Mouse (Mus musculus) brain, embryonic 14.5 days (tissue): ENCODE data around the gene Mrpl21. TPM values are rescaled to one million over a fixed set of nuclear protein-coding genes. Genes with fewer than 3 reads are reported as not detected.

Experiments used
- DNase-seq: peaks from one replicate; pipeline ENCODE4 v3.0.0-alpha.2; 2011; ENCODE audit warnings: low read depth
- CTCF ChIP-seq: fragments of 200-500 bp; IDR thresholded peaks from 2 replicates; pipeline ENCODE4 v1.5.1; 2012; ENCODE audit warnings: inconsistent platforms, mild to moderate bottlenecking, moderate library complexity, borderline replicate concordance; ENCODE audit not compliant: insufficient read depth, insufficient read length; ENCODE audit errors: extremely low read depth
- POLR2A ChIP-seq: fragments of 200-500 bp; IDR thresholded peaks from 2 replicates; pipeline ENCODE4 v1.6.1; 2012; ENCODE audit warnings: mild to moderate bottlenecking, inconsistent platforms, borderline replicate concordance; ENCODE audit not compliant: poor library complexity, insufficient read depth, insufficient read length, severe bottlenecking; ENCODE audit errors: extremely low read depth
- polyA plus RNA-seq: library from polyadenylated mRNA; depleted of rRNA; stranded (reverse); fragments of >200 nt; gene quantifications from 2 replicates; pipeline ENCODE4 v1.2.3, GENCODE M21; 2012; rRNA removed

The Mrpl21 gene
- polyA plus RNA-seq, result 56.2 and 67.8 TPM in 2 replicates

GRCm38 (mm10) chr19:3282572-3283467 lies at the start of gene Mrpl21, which contains the start of gene Ighmbp2:
Gene Mrpl21 (plus strand): TSS chr19:3282901.
Gene Ighmbp2 (minus strand): TSS chr19:3283017.
- DNase-seq, result peak; percentile 97
- no peak for TF ChIP-seq CTCF
- TF ChIP-seq POLR2A, result peak; percentile 70; the same call in 1 of the 2 replicates

- no peak for DNase-seq
- TF ChIP-seq CTCF (no peak), POLR2A (no peak)
Observed at GRCm38 (mm10) chr19:3260016-3260415, 22.7 kb upstream of the Mrpl21 start.

DNA sequence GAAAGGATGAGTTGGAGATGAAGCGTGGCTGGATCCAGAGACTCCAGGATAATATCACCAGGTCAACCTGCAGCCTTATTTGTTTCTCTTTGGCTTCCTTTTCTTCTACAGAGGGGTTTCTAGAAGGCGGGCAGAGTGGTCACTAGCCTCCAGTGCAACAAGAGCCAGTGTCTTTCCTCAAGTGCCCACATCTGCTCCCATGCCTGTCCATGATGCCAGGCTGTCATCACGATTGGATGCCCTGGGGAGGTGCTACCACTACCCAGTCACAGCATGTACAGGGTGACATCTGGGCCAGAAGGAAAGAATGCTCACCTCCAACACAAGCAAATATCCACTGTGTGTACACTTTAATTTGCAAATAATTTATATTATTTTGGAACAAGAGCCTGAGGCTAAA lies 22.1 kb upstream of the Mrpl21 start:
- TF ChIP-seq POLR2A (no peak), CTCF (no peak)
- DNase-seq, result no peak

DNA sequence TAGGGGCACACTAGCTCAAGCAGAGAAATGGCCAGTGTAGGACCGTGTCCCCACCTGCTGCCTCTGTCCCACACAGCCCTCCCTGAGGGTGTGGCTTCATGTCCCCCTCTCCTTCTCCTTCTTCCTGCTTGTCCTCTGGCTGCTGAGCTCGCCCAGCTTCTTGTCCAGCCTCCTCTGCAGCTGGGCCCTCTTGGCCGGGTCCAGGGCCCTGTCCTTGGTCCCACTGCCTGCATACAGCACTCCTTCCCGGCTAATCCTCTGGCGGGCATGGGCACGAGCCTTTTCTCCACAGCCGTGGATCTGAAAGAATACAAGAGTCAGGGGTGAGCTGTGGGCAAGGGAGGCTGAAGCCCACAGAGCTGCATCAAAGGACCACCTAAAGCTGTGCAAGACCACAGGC lies 21.4 kb upstream of the Mrpl21 start:
- TF ChIP-seq CTCF, result no peak
- no peak for TF ChIP-seq POLR2A
- DNase-seq, result no peak

DNA sequence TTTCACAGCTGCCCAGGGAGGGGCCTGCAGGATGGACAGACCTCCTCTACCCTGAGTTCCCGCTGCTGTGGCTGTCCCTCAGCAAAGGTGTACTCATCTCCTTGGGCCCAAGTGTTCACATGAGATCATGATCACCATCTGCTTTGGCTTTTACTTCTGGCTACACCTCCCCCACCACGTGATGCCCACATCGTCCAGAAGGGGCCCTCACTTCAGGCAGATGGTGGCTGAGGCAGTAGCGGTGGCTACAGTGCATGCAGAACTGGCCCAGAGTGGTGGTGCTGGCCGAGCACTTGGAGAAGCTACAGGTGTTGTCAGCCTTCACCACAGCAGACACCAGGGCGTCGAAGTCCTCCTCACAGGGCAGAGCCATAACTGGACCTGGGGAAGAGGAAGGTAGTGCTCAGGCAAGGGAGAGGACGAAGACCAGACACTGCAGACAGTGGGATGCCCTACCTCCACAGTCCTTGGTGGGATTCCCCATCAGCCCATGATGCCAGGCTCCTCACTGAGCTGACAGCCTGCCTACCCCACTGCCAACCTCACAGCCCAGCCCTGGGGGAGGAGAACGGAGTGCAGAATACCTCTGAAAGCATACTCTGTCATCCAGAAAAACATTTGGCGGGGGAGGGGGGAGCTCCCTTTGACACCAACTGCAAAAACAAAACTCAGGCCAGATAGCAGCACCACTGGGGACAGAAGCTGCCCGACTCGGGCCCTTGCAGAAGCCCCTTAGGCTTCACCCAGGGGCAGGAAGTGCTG lies 20.8 kb upstream of the Mrpl21 start:
- DNase-seq, result no peak
- TF ChIP-seq CTCF (no peak), POLR2A (no peak)

DNA sequence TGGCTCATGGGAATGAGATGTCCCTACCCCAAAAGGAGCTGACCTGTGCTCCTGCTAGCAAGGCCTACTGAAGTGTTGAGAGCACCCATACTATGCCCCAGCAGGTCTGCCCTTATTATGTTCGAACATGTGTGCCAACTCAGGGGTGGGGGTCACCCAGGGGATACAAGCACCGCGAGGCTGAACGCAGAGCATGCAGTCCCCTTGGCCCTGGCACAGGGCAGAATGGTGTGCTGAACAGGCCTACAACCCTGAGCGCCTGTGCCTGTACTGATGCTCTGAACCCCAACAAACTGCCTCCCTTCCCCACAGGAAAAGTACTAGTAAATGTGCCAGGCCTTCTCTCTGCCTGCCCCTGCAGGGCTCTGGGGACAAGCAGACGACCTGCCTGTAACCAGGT lies 18.4 kb upstream of the Mrpl21 start:
- TF ChIP-seq CTCF (no peak), POLR2A (no peak)
- DNase-seq, result no peak

DNA sequence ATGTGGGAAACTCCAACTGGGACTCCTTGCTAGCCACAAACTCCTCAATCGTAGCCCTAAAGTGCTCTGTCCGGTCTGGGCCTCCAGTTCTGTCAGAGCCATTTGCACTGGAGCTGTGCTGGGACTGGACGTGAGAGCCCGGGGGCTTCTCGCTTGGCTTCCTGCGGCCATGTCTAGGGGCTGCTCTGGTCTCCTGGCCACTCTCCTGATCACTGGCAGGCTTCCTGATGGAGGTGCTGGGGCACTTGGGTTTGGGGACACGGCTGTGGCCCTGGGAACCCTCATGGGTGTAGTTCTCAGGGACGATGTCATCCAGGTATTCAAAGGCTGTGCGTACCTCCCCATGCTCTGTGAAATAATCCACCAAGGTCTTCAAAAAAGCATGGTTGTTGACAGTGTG lies 17.5 kb upstream of the Mrpl21 start:
- DNase-seq, result no peak
- TF ChIP-seq CTCF (no peak), POLR2A (no peak)

DNA sequence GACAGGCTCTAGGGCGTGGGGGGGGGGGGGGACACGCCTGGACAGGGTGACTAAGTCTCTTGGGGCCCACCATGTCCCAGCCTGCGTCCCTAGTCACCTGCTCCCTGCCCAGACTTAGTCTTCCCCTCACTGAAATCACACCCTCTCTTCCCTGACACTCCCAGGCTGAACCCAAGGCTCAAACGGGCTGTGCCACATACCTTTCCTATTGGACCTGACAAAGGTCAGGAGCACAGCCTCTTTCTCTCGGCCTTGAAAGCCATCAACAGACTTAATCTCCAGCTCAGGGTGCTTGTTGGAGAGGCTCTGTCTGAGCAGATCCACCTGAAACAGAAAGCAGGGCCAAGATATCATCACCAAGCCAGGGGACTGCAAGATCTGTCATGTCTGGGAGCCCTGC lies 16.6 kb upstream of the Mrpl21 start:
- no peak for DNase-seq

GRCm38 (mm10) chr19:3266676-3267075 lies 16.0 kb upstream of the Mrpl21 start:
- TF ChIP-seq CTCF (no peak), POLR2A (no peak)
- DNase-seq, result no peak

More for the DNA sequence above, 16.6 kb upstream of the Mrpl21 start:
- TF ChIP-seq CTCF (no peak), POLR2A (no peak)

- TF ChIP-seq CTCF (no peak), POLR2A (no peak)
Observed at GRCm38 (mm10) chr19:3267340-3267739, 15.4 kb upstream of the Mrpl21 start.

GRCm38 (mm10) chr19:3268218-3268980 lies 14.3 kb upstream of the Mrpl21 start:
- no peak for TF ChIP-seq CTCF
- TF ChIP-seq POLR2A, result no peak
- DNase-seq, result no peak

More at GRCm38 (mm10) chr19:3267340-3267739, 15.4 kb upstream of the Mrpl21 start:
- no peak for DNase-seq

DNA sequence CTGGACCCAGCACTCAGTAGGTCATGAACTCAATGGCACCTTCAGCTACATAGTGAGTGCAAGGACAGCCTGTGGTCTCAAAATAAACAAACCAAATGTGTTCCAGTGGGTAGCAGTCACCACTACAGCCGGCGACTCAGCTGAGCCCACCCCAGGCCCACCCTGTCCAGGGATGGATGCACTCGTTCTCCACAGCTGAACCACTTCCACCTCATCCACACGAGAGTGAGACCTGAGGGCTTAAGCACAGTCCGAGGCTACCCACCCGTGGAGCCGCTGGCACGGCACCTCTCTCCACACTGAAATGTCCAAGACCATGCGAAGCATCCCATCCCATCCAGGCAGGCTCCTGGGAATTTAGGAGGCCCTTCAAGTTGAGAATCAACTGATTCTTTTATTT lies 13.4 kb upstream of the Mrpl21 start:
- no peak for DNase-seq
- no peak for TF ChIP-seq POLR2A
- no peak for TF ChIP-seq CTCF
